Comparison of ENCODE assay signal across 9 mouse cellular contexts in genomic region chr14:100607109-100607508, GRCm38 (mm10).
DNase-seq lines count a peak whose midpoint lies in the region; ATAC-seq lines count a peak whose summit lies in the region.
"Had no signal": no experiment of that assay in that cellular context is flagged by ENCODE, and none has a peak within 500 bp of the region (broad histone marks: within the 10 kb centered on the region; RNA-seq: fewer than 3 reads in every experiment).

No protein-coding gene starts in this region.

- no peak for ATAC-seq in megakaryocyte-erythroid progenitor cell, adult 5-6 weeks (replicated peaks; ENCODE audit: low FRiP score, low TSS enrichment, poor library complexity, severe bottlenecking)

- DNase-seq in adrenal gland, adult 2 months = peak; percentile 15
- no peak for DNase-seq in adrenal gland, adult 18-20 months (ENCODE audit: low spot score in 2 of 2)
- peak; percentile 19 for DNase-seq in kidney, postnatal 10 days
- no peak for DNase-seq in kidney, adult 18-20 months
- DNase-seq in adrenal gland, postnatal 25 days = peak; percentile 15
- DNase-seq in heart, postnatal 4 days = peak; percentile 75
- no peak for DNase-seq in layer of hippocampus, postnatal 25 days (ENCODE audit: extremely low spot score in 1 of 2, low spot score in 1 of 2)
- DNase-seq: kidney, adult 11 months had no signal

Comparison
In these comparisons a context has a peak if more than half of its experiments do, and no peak if none do; other contexts are left out.
1. DNase-seq: peak in adrenal gland, adult 2 months (single experiment), kidney, postnatal 10 days (single experiment), adrenal gland, postnatal 25 days (single experiment) and heart, postnatal 4 days (single experiment); none in adrenal gland, adult 18-20 months (0 of 2), kidney, adult 18-20 months (single experiment) and layer of hippocampus, postnatal 25 days (0 of 2).